Mouse (Mus musculus): ENCODE data around the gene Cp. TPM values are rescaled to one million over a fixed set of nuclear protein-coding genes. Genes with fewer than 3 reads are reported as not detected.
A peak's percentile ranks its signal among the peaks of the same experiment; 100 is the strongest.

Cp gene
- total and polyA plus RNA-seq, 2 experiments = 217 to 1,216 TPM

DNA sequence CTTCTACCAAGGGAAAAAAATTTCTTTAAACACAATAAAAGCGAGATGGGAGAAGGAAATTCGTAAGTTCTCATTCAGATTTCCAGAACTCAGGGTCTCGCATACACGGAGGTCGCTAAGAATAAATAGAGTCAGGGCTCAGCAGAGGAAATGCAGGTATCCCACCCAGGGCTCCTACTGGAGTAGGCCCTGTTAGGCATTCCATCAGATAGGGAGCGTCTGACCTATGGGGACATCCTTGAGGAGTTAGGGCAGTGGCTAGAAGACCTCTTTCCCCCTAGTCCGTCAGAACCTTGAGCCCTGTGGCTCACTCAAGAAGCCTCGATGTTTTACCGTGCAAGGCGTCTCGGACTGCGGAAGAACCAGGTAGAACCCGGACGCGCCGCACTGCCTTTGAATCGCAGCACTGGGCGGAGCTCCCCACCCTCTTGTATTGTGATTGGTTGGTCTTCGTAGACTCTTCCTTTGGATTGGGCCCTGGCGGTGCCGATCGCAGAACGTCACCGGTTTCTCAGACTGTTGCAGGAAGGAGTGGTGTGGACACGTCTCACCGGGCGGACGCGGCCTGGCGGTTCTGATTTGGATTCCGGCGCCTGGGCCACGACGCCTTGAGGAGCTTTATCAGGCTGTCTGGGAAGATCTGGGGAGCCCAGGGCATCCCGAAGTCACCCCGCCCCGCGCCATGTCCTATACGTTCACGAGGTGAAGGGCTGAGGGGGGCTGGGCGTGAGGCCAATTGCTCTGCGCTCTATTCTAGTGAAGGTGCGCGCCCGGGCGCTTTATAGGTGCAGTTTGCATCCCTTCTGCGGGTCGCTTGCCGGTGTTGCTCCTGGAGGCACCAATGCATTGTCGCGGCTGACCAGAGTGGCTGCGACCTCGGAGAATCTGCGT is 100.7 kb downstream of the Cp start, which contains the start of gene Hltf:
Hltf (plus strand) TSS at position 506 of the 891 bp plus-strand sequence.
- Histone ChIP-seq H3K79me2 (ENCODE audit: control insufficient read depth, insufficient read depth, low read length) (no peaks in the 10 kb centered on the region), H3K27ac (replicated peaks; ENCODE audit: insufficient read depth, low read depth, low read length) (peak within 1 kb of the TSS; percentile 24), H3K9ac (ENCODE audit: low read depth, low read length) (peak within 1 kb of the TSS; percentile 75), H3K4me3 (ENCODE audit: insufficient read depth, low read depth, low read length) (peak within 1 kb of the TSS; percentile 78), H3K4me1 (ENCODE audit: control insufficient read depth, insufficient read depth, low read length) (no peaks in the 10 kb centered on the region), H3K36me3 (ENCODE audit: control insufficient read depth, insufficient read depth, low read length) (peaks cover 3% of the 10 kb centered on the region; the same call in 1 of the 2 replicates), H3K27me3 (ENCODE audit: control insufficient read depth, insufficient read depth, low read length) (no peaks in the 10 kb centered on the region)
- DNase-seq (ENCODE audit: extremely low read depth, low read depth, low spot score) = peak; percentile 90
- WGBS = 1% methylated on average over 49 of the region's 54 CpGs
- TF ChIP-seq POLR2A (IDR thresholded peaks at IDR 0.05; ENCODE audit: extremely low read depth, insufficient read depth, low read length) = 0 out of 2 replicates have a peak, but pooled peaks have one; percentile 20
- no peak for TF ChIP-seq CTCF (IDR thresholded peaks at IDR 0.05; ENCODE audit: low read depth, low read length)

DNA sequence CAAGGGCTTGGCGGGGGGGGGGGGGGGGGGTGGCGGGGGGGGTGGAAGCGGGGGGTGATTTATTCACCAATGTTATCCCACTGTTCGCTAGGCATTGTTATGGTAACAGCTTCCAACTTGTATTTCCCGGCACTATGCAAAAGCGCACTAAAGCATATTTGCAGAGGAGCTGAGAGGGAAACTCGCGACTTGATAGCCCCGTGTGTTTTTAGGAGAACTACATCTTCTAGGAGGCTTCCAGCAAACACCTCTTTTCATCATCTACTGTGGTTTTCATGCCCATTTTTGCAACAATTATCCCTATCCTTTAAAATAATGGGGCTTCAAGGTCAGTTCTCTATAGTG is 101.3 kb downstream of the Cp start:
- DNase-seq (ENCODE audit: extremely low read depth, low read depth, low spot score) = no peak
- no peak overlapping the region for H3K27ac ChIP-seq (replicated peaks; ENCODE audit: insufficient read depth, low read depth, low read length)
- H3K27me3 ChIP-seq (ENCODE audit: control insufficient read depth, insufficient read depth, low read length) = no peaks in the 10 kb centered on the region
- peak overlapping the region; percentile 75 for H3K9ac ChIP-seq (ENCODE audit: low read depth, low read length)
- WGBS = 0% methylated on average over 6 of the region's 9 CpGs
- H3K4me3 ChIP-seq (ENCODE audit: insufficient read depth, low read depth, low read length) = peak overlapping the region; percentile 78
- H3K36me3 ChIP-seq (ENCODE audit: control insufficient read depth, insufficient read depth, low read length) = peaks cover 3% of the 10 kb centered on the region; the same call in 1 of the 2 replicates
- no peaks in the 10 kb centered on the region for H3K4me1 ChIP-seq (ENCODE audit: control insufficient read depth, insufficient read depth, low read length)
- TF ChIP-seq CTCF (IDR thresholded peaks at IDR 0.05; ENCODE audit: low read depth, low read length) (no peak), POLR2A (IDR thresholded peaks at IDR 0.05; ENCODE audit: extremely low read depth, insufficient read depth, low read length) (no peak)
- no peaks in the 10 kb centered on the region for H3K79me2 ChIP-seq (ENCODE audit: control insufficient read depth, insufficient read depth, low read length)

Other genes with a start within 250 kb of the Cp start
- gene Hps3, start 78.3 kb downstream of the Cp start, total RNA-seq (2014; rRNA removed) = 7.6 and 8.6 TPM in 2 replicates
- gene Hps3, start 78.3 kb downstream of the Cp start, polyA plus RNA-seq (2012; rRNA removed) = 7.6 and 11.7 TPM in 2 replicates
- gene Hltf, start 100.8 kb downstream of the Cp start, total RNA-seq (2014; rRNA removed) = 10.5 and 15.2 TPM in 2 replicates
- 1.2 TPM in 2 replicates for gene Hltf, start 100.8 kb downstream of the Cp start, polyA plus RNA-seq (2012; rRNA removed)
- gene Gyg, start 198.3 kb downstream of the Cp start, total RNA-seq (2014; rRNA removed) = 6.1 and 6.6 TPM in 2 replicates
- gene Gyg, start 198.3 kb downstream of the Cp start, polyA plus RNA-seq (2012; rRNA removed) = 4.4 and 4.5 TPM in 2 replicates